In the genomic region with DNA sequence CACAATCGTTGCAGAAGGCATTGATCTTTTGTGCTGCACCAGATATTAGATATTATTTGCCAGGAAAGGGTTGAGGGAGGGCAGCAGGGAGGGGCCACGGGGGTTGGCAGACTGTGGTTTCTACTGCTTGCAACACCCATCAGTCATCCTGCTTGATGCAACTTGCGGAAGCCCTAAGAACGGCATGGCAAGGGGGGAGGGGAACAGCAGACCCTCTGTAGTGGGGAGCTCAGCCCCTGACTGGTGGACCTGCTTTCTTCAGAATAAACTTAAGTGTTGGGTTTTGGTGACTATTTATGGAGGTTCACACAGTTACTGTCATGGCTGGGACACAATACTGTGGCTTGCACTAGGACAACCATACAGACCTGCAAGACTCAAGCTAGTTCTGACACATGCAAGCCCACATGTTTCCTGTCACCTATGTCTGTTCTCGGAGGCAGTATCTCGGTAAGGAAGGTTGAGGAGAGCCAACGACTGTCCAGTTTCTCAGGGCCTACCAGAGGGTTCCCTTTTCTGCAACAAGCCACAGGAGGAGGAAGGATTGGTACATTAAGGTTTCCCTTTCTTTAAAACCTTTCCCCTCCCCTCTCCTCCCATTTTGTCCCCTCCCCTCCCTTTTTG, we compare ENCODE assay signal across 13 mouse cellular contexts. TPM values are rescaled to one million over a fixed set of nuclear protein-coding genes. Genes with fewer than 3 reads are reported as not detected.
DNase-seq lines count a peak whose midpoint lies in the region; ATAC-seq lines count a peak whose summit lies in the region.
"Had no signal": no experiment of that assay in that cellular context is flagged by ENCODE, and none has a peak within 500 bp of the region (broad histone marks: within the 10 kb centered on the region; RNA-seq: fewer than 3 reads in every experiment).

No protein-coding gene starts in this region.

- H3K27ac ChIP-seq in forebrain, embryonic 12.5 days, result no peak overlapping the region
- H3K27ac ChIP-seq: hindbrain, embryonic 15.5 days; lung, embryonic 15.5 days had no signal

- peak; percentile 76 for ATAC-seq in granulocyte monocyte progenitor cell, adult 5-6 weeks (replicated peaks; ENCODE audit: poor library complexity, severe bottlenecking)
- no peak for ATAC-seq in forebrain, embryonic 12.5 days (ENCODE audit: low FRiP score)

- H3K4me1 ChIP-seq in forebrain, embryonic 12.5 days, result no peaks in the 10 kb centered on the region
- H3K4me1 ChIP-seq: hindbrain, embryonic 15.5 days; lung, embryonic 15.5 days had no signal

- H3K27me3 ChIP-seq in splenic B cell, adult 2 months (ENCODE audit: control insufficient read depth, insufficient read depth, low read length, poor library complexity, severe bottlenecking), result no peaks in the 10 kb centered on the region
- H3K27me3 ChIP-seq in forebrain, embryonic 12.5 days, result no peaks in the 10 kb centered on the region
- H3K27me3 ChIP-seq: hindbrain, embryonic 15.5 days; lung, embryonic 15.5 days had no signal

- DNase-seq in adrenal gland, adult 2 months, result peak; percentile 32
- DNase-seq in adrenal gland, adult 18-20 months (ENCODE audit: low spot score in 2 of 2), result no peak
- peak; percentile 67 for DNase-seq in lung, postnatal 36 days
- peak; percentile 38 for DNase-seq in splenic B cell, adult 2 months (ENCODE audit: low read depth, low spot score)
- no peak for DNase-seq in cerebellum, postnatal 14 days
- no peak for DNase-seq in right cerebral cortex, postnatal 4 days
- DNase-seq: cerebellum, adult 11-12 months; gastrocnemius, postnatal 14 days; layer of hippocampus, adult 9-11 months had no signal

- WGBS in forebrain, embryonic 12.5 days, result 91% methylated on average over 7 of the region's 7 CpGs

- H3K9me3 ChIP-seq in forebrain, embryonic 12.5 days, result no peaks in the 10 kb centered on the region
- H3K9me3 ChIP-seq: hindbrain, embryonic 15.5 days; lung, embryonic 15.5 days had no signal

- no peak overlapping the region for H3K4me2 ChIP-seq in forebrain, embryonic 12.5 days
- H3K4me2 ChIP-seq: hindbrain, embryonic 15.5 days had no signal

- no peaks in the 10 kb centered on the region; the same call in none of the 2 replicates for H3K36me3 ChIP-seq in splenic B cell, adult 2 months (ENCODE audit: control insufficient read depth, insufficient read depth, low read length, poor library complexity, severe bottlenecking)
- H3K36me3 ChIP-seq in forebrain, embryonic 12.5 days (replicated peaks), result no peaks in the 10 kb centered on the region
- H3K36me3 ChIP-seq: hindbrain, embryonic 15.5 days; lung, embryonic 15.5 days had no signal

- H3K4me3 ChIP-seq in forebrain, embryonic 12.5 days (replicated peaks), result no peak overlapping the region
- H3K4me3 ChIP-seq: hindbrain, embryonic 15.5 days; lung, embryonic 15.5 days had no signal

- H3K9ac ChIP-seq in forebrain, embryonic 12.5 days, result no peak overlapping the region
- H3K9ac ChIP-seq: hindbrain, embryonic 15.5 days; lung, embryonic 15.5 days had no signal

RNA-seq across cellular contexts. Expression of gene Rubcnl, which starts 53.6 kb away (rescaled TPM):
- total RNA-seq in adrenal gland, adult 2 months (2021), result 1 to 10 TPM in 1 of 2 experiments, under 1 TPM in 1; 0.32 to 4.1 TPM
- 0.12 and 0.91 TPM in 2 replicates for polyA plus RNA-seq in adrenal gland, adult 2 months (2012; rRNA removed)
- total RNA-seq in adrenal gland, adult 18-20 months (2021), result 1 to 10 TPM in 1 of 2 experiments, under 1 TPM in 1; 0.86 to 2.4 TPM
- total RNA-seq in granulocyte monocyte progenitor cell, adult 5-6 weeks (2014; fragmentation: Nextera tagmentation), result 3.1 and 4.6 TPM in 2 replicates
- total RNA-seq in granulocyte monocyte progenitor cell, adult 5-6 weeks (2017), result 0.93 and 3.1 TPM in 2 replicates
- polyA plus RNA-seq in forebrain, embryonic 12.5 days (2016; fragmentation: Nextera tagmentation; extraction: Ambion mirVana), result 0.14 and 0.18 TPM in 2 replicates

Comparison
In these comparisons a context has a peak if more than half of its experiments do, and no peak if none do; other contexts are left out.
1. DNase-seq: peak in adrenal gland, adult 2 months (single experiment), lung, postnatal 36 days (single experiment) and splenic B cell, adult 2 months (single experiment); none in adrenal gland, adult 18-20 months (0 of 2), cerebellum, postnatal 14 days (0 of 2) and right cerebral cortex, postnatal 4 days (single experiment).